Mouse (Mus musculus) neural tube, embryonic 11.5 days (tissue): ENCODE results near the gene Fat4. TPM values are rescaled to one million over a fixed set of nuclear protein-coding genes. Genes with fewer than 3 reads are reported as not detected.

ENCODE experiments used
- ATAC-seq: fragments of 200-750 bp; cut with Nextera tagmentation; 2 replicates; pipeline ENCODE4 v1.8.0; 2017; ENCODE audit warnings: moderate number of reproducible peaks, mild to moderate bottlenecking, moderate TSS enrichment, moderate library complexity; ENCODE audit not compliant: insufficient read depth, low FRiP score, low TSS enrichment
- DNase-seq: peaks from one replicate; pipeline ENCODE4 v3.0.0-alpha.2; 2015; ENCODE audit warnings: low spot score
- H3K27ac ChIP-seq: fragments of 300-500 bp; sonication (generic); 2 replicates; pipeline ENCODE4 v1.5.1; 2014; ENCODE audit warnings: low read depth, mild to moderate bottlenecking, low read length
- H3K27me3 ChIP-seq: fragments of 300-500 bp; sonication (generic); 2 replicates; pipeline ENCODE4 v1.6.1; 2014; ENCODE audit warnings: mild to moderate bottlenecking, low read length, mixed read lengths; ENCODE audit not compliant: control insufficient read depth, insufficient read depth
- H3K36me3 ChIP-seq: fragments of 300-500 bp; sonication (generic); 2 replicates; pipeline ENCODE4 v1.6.1; 2014; ENCODE audit warnings: mild to moderate bottlenecking, low read length, moderate library complexity, mixed read lengths; ENCODE audit not compliant: control insufficient read depth, insufficient read depth
- H3K4me1 ChIP-seq: fragments of 300-500 bp; sonication (generic); 2 replicates; pipeline ENCODE4 v1.6.1; 2014; ENCODE audit warnings: low read length, mixed read lengths; ENCODE audit not compliant: control insufficient read depth, insufficient read depth
- H3K4me2 ChIP-seq: fragments of 300-500 bp; sonication (generic); 2 replicates; pipeline ENCODE4 v1.6.1; 2014; ENCODE audit warnings: low read depth, mild to moderate bottlenecking, moderate library complexity
- H3K4me3 ChIP-seq: fragments of 300-500 bp; sonication (generic); 2 replicates; pipeline ENCODE4 v1.5.1; 2014; ENCODE audit warnings: low read depth, low read length
- H3K9ac ChIP-seq: fragments of 300-500 bp; sonication (generic); 2 replicates; pipeline ENCODE4 v1.6.1; 2014; ENCODE audit warnings: mild to moderate bottlenecking, low read length
- H3K9me3 ChIP-seq: fragments of 300-500 bp; sonication (generic); 2 replicates; pipeline ENCODE4 v1.6.1; 2016; ENCODE audit warnings: low read length; ENCODE audit not compliant: control insufficient read depth
- WGBS: fragments of 180-500 bp; shearing (Covaris S2); extraction: QIAGEN DNeasy Blood & Tissue Kit; methylation state at CpG from one replicate; pipeline ENCODE4 v1.1.7; 2014; 5-methylcytosine and 5-hydroxymethylcytosine counted together
- polyA plus RNA-seq: library from polyadenylated mRNA; unstranded; fragments of >200 nt; fragmentation: Nextera tagmentation; extraction: Ambion mirVana; gene quantifications from 2 replicates; pipeline ENCODE4 v1.2.1, GENCODE M21; 2014

Fat4 gene
- polyA plus RNA-seq, 1 experiment from 2014 or later, result 12.4 TPM

- no peak for ATAC-seq
- 0% methylated on average over 47 of the region's 47 CpGs for WGBS
- Histone ChIP-seq H3K4me1 (peaks cover 16% of the 10 kb centered on the region; the same call in 1 of the 2 replicates), H3K4me3 (peak overlapping the region; percentile 83), H3K9me3 (no peaks in the 10 kb centered on the region), H3K27me3 (no peaks in the 10 kb centered on the region), H3K36me3 (peaks cover 16% of the 10 kb centered on the region), H3K9ac (peak overlapping the region; percentile 88), H3K27ac (peak overlapping the region; percentile 96; the same call in 1 of the 2 replicates), H3K4me2 (peak overlapping the region; percentile 98)
- DNase-seq, result peak; percentile 73
Measured at GRCm38 (mm10) chr3:38887381-38887991, 746 bp downstream of the Fat4 start.

GRCm38 (mm10) chr3:38888111-38888510 lies 1.4 kb downstream of the Fat4 start:
- Histone ChIP-seq H3K9me3 (no peaks in the 10 kb centered on the region), H3K36me3 (peaks cover 16% of the 10 kb centered on the region), H3K4me2 (peak overlapping the region; percentile 98), H3K4me3 (peak overlapping the region; percentile 83), H3K4me1 (peaks cover 19% of the 10 kb centered on the region; the same call in 1 of the 2 replicates), H3K27me3 (no peaks in the 10 kb centered on the region), H3K9ac (peak overlapping the region; percentile 88), H3K27ac (no peak overlapping the region)
- ATAC-seq (no peak), DNase-seq (peak; percentile 79)
- WGBS, result 14% methylated on average over 24 of the region's 24 CpGs

GRCm38 (mm10) chr3:38892791-38893224 lies 6.1 kb downstream of the Fat4 start:
- H3K27me3 ChIP-seq, result no peaks in the 10 kb centered on the region
- H3K4me2 ChIP-seq, result peak overlapping the region; percentile 50
- H3K9me3 ChIP-seq, result no peaks in the 10 kb centered on the region
- peaks cover 18% of the 10 kb centered on the region for H3K36me3 ChIP-seq
- H3K9ac ChIP-seq, result no peak overlapping the region
- WGBS, result 59% methylated on average over 6 of the region's 6 CpGs
- no peak for DNase-seq
- H3K4me3 ChIP-seq, result peak overlapping the region; percentile 29
- peaks cover 17% of the 10 kb centered on the region; the same call in 1 of the 2 replicates for H3K4me1 ChIP-seq
- no peak for ATAC-seq
- no peak overlapping the region for H3K27ac ChIP-seq

GRCm38 (mm10) chr3:38900839-38901238 lies 14.1 kb downstream of the Fat4 start:
- Histone ChIP-seq H3K4me3 (no peak overlapping the region), H3K27ac (no peak overlapping the region), H3K4me2 (no peak overlapping the region), H3K9me3 (no peaks in the 10 kb centered on the region), H3K4me1 (no peaks in the 10 kb centered on the region), H3K27me3 (no peaks in the 10 kb centered on the region), H3K9ac (no peak overlapping the region), H3K36me3 (no peaks in the 10 kb centered on the region)
- WGBS, result 44% methylated on average over 1 of the region's 1 CpGs
- ATAC-seq (no peak), DNase-seq (no peak)

- ATAC-seq (no peak), DNase-seq (no peak)
- H3K9me3 ChIP-seq, result no peaks in the 10 kb centered on the region
- H3K27me3 ChIP-seq, result no peaks in the 10 kb centered on the region
- no peaks in the 10 kb centered on the region for H3K36me3 ChIP-seq
- H3K9ac ChIP-seq, result no peak overlapping the region
- no peak overlapping the region for H3K4me3 ChIP-seq
- no peak overlapping the region for H3K4me2 ChIP-seq
- H3K27ac ChIP-seq, result no peak overlapping the region
- peaks cover 16% of the 10 kb centered on the region; the same call in 1 of the 2 replicates for H3K4me1 ChIP-seq
- WGBS, result 79% methylated on average over 3 of the region's 3 CpGs
Measured at GRCm38 (mm10) chr3:38906832-38907231, 20.1 kb downstream of the Fat4 start.

- no peaks in the 10 kb centered on the region for H3K9me3 ChIP-seq
- no peaks in the 10 kb centered on the region for H3K27me3 ChIP-seq
- 0 out of 2 replicates have a peak overlapping the region, but pooled peaks have one; percentile 11 for H3K27ac ChIP-seq
- peak; percentile 41 for DNase-seq
- no peak overlapping the region; the same call in 1 of the 2 replicates for H3K4me3 ChIP-seq
- H3K9ac ChIP-seq, result no peak overlapping the region
- WGBS, result 22% methylated on average over 14 of the region's 14 CpGs
- ATAC-seq, result peak; percentile 36; the same call in 1 of the 2 replicates
- peak overlapping the region; percentile 13 for H3K4me2 ChIP-seq
- H3K36me3 ChIP-seq, result no peaks in the 10 kb centered on the region
- H3K4me1 ChIP-seq, result peaks cover 19% of the 10 kb centered on the region
Measured at GRCm38 (mm10) chr3:38907676-38908425, 21.1 kb downstream of the Fat4 start.

- no peak overlapping the region for H3K27ac ChIP-seq
- no peaks in the 10 kb centered on the region for H3K27me3 ChIP-seq
- 0 out of 2 replicates have a peak, but pooled peaks have one; percentile 8 for ATAC-seq
- no peak overlapping the region for H3K9ac ChIP-seq
- peak overlapping the region; percentile 13; the same call in 1 of the 2 replicates for H3K4me2 ChIP-seq
- H3K4me1 ChIP-seq, result peaks cover 21% of the 10 kb centered on the region
- H3K9me3 ChIP-seq, result no peaks in the 10 kb centered on the region
- no peak overlapping the region; the same call in 1 of the 2 replicates for H3K4me3 ChIP-seq
- no peaks in the 10 kb centered on the region for H3K36me3 ChIP-seq
- no peak for DNase-seq
- 30% methylated on average over 13 of the region's 13 CpGs for WGBS
Measured at GRCm38 (mm10) chr3:38908426-38909111, 21.8 kb downstream of the Fat4 start.

GRCm38 (mm10) chr3:38912768-38913487 lies 26.2 kb downstream of the Fat4 start:
- no peak overlapping the region; the same call in 1 of the 2 replicates for H3K4me2 ChIP-seq
- peaks cover 14% of the 10 kb centered on the region for H3K4me1 ChIP-seq
- WGBS, result 42% methylated on average over 5 of the region's 5 CpGs
- ATAC-seq, result peak; percentile 81
- H3K27me3 ChIP-seq, result no peaks in the 10 kb centered on the region
- no peak overlapping the region for H3K27ac ChIP-seq
- DNase-seq, result peak; percentile 37
- H3K9ac ChIP-seq, result no peak overlapping the region
- H3K36me3 ChIP-seq, result no peaks in the 10 kb centered on the region
- no peaks in the 10 kb centered on the region for H3K9me3 ChIP-seq
- no peak overlapping the region for H3K4me3 ChIP-seq
